Mouse (Mus musculus): ENCODE results near the gene Zfp638. TPM values are rescaled to one million over a fixed set of nuclear protein-coding genes. Genes with fewer than 3 reads are reported as not detected.

Zfp638 gene
- polyA plus RNA-seq, 1 experiment: 28.2 TPM

GRCm38 (mm10) chr6:83914183-83914719 is 47.3 kb downstream of the Zfp638 start:
- no peaks in the 10 kb centered on the region for H3K4me1 ChIP-seq (ENCODE audit: control insufficient read depth, insufficient read depth, insufficient read length, low read length)
- H3K27ac ChIP-seq (replicated peaks; ENCODE audit: low read depth, low read length): peak overlapping the region; percentile 96
- peak overlapping the region; percentile 83 for H3K4me3 ChIP-seq (ENCODE audit: insufficient read depth, low read depth, low read length)

- peak overlapping the region; percentile 83 for H3K4me3 ChIP-seq (ENCODE audit: insufficient read depth, low read depth, low read length)
- peak overlapping the region; percentile 96 for H3K27ac ChIP-seq (replicated peaks; ENCODE audit: low read depth, low read length)
- no peaks in the 10 kb centered on the region for H3K4me1 ChIP-seq (ENCODE audit: control insufficient read depth, insufficient read depth, insufficient read length, low read length)
Measured at GRCm38 (mm10) chr6:83914720-83915271, 47.9 kb downstream of the Zfp638 start.

- Histone ChIP-seq H3K27ac (replicated peaks; ENCODE audit: low read depth, low read length) (no peak overlapping the region), H3K4me1 (ENCODE audit: control insufficient read depth, insufficient read depth, insufficient read length, low read length) (no peaks in the 10 kb centered on the region; the same call in 1 of the 2 replicates), H3K4me3 (ENCODE audit: insufficient read depth, low read depth, low read length) (no peak overlapping the region)
Measured at GRCm38 (mm10) chr6:83927418-83927817, 60.5 kb downstream of the Zfp638 start.

GRCm38 (mm10) chr6:83928225-83928624 is 61.3 kb downstream of the Zfp638 start:
- peaks cover 2% of the 10 kb centered on the region; the same call in 1 of the 2 replicates for H3K4me1 ChIP-seq (ENCODE audit: control insufficient read depth, insufficient read depth, insufficient read length, low read length)
- H3K4me3 ChIP-seq (ENCODE audit: insufficient read depth, low read depth, low read length): no peak overlapping the region
- H3K27ac ChIP-seq (replicated peaks; ENCODE audit: low read depth, low read length): no peak overlapping the region

GRCm38 (mm10) chr6:83939492-83939891 is 72.6 kb downstream of the Zfp638 start:
- no peak overlapping the region for H3K27ac ChIP-seq (replicated peaks; ENCODE audit: low read depth, low read length)
- H3K4me1 ChIP-seq (ENCODE audit: control insufficient read depth, insufficient read depth, insufficient read length, low read length): no peaks in the 10 kb centered on the region
- H3K4me3 ChIP-seq (ENCODE audit: insufficient read depth, low read depth, low read length): no peak overlapping the region

GRCm38 (mm10) chr6:83942806-83943205 is 75.9 kb downstream of the Zfp638 start:
- Histone ChIP-seq H3K4me3 (ENCODE audit: insufficient read depth, low read depth, low read length) (no peak overlapping the region), H3K27ac (replicated peaks; ENCODE audit: low read depth, low read length) (no peak overlapping the region), H3K4me1 (ENCODE audit: control insufficient read depth, insufficient read depth, insufficient read length, low read length) (no peaks in the 10 kb centered on the region)

GRCm38 (mm10) chr6:83953603-83954002 is 86.7 kb downstream of the Zfp638 start:
- no peaks in the 10 kb centered on the region for H3K4me1 ChIP-seq (ENCODE audit: control insufficient read depth, insufficient read depth, insufficient read length, low read length)
- H3K27ac ChIP-seq (replicated peaks; ENCODE audit: low read depth, low read length): no peak overlapping the region
- no peak overlapping the region for H3K4me3 ChIP-seq (ENCODE audit: insufficient read depth, low read depth, low read length)

- H3K4me1 ChIP-seq (ENCODE audit: control insufficient read depth, insufficient read depth, insufficient read length, low read length): no peaks in the 10 kb centered on the region
- no peak overlapping the region for H3K4me3 ChIP-seq (ENCODE audit: insufficient read depth, low read depth, low read length)
- H3K27ac ChIP-seq (replicated peaks; ENCODE audit: low read depth, low read length): no peak overlapping the region
Measured at GRCm38 (mm10) chr6:83987642-83988041, 120.7 kb downstream of the Zfp638 start.

GRCm38 (mm10) chr6:84002716-84003115 is 135.8 kb downstream of the Zfp638 start:
- no peaks in the 10 kb centered on the region for H3K4me1 ChIP-seq (ENCODE audit: control insufficient read depth, insufficient read depth, insufficient read length, low read length)
- no peak overlapping the region for H3K27ac ChIP-seq (replicated peaks; ENCODE audit: low read depth, low read length)
- no peak overlapping the region for H3K4me3 ChIP-seq (ENCODE audit: insufficient read depth, low read depth, low read length)

GRCm38 (mm10) chr6:84004295-84004694 is 137.4 kb downstream of the Zfp638 start:
- Histone ChIP-seq H3K4me3 (ENCODE audit: insufficient read depth, low read depth, low read length) (no peak overlapping the region), H3K27ac (replicated peaks; ENCODE audit: low read depth, low read length) (no peak overlapping the region), H3K4me1 (ENCODE audit: control insufficient read depth, insufficient read depth, insufficient read length, low read length) (no peaks in the 10 kb centered on the region)

- peaks cover 3% of the 10 kb centered on the region; the same call in 1 of the 2 replicates for H3K4me1 ChIP-seq (ENCODE audit: control insufficient read depth, insufficient read depth, insufficient read length, low read length)
- H3K4me3 ChIP-seq (ENCODE audit: insufficient read depth, low read depth, low read length): peak within 1 kb of the TSS; percentile 51
- no peak within 1 kb of the TSS for H3K27ac ChIP-seq (replicated peaks; ENCODE audit: low read depth, low read length)
Measured at GRCm38 (mm10) chr6:84008363-84009171, 141.7 kb downstream of the Zfp638 start, which contains the start of gene Dysf. Gene Dysf (plus strand): TSS chr6:84008590.

GRCm38 (mm10) chr6:84009172-84009872 is 142.4 kb downstream of the Zfp638 start:
- H3K27ac ChIP-seq (replicated peaks; ENCODE audit: low read depth, low read length): no peak overlapping the region
- peak overlapping the region; percentile 51 for H3K4me3 ChIP-seq (ENCODE audit: insufficient read depth, low read depth, low read length)
- peaks cover 3% of the 10 kb centered on the region; the same call in 1 of the 2 replicates for H3K4me1 ChIP-seq (ENCODE audit: control insufficient read depth, insufficient read depth, insufficient read length, low read length)

- Histone ChIP-seq H3K4me1 (ENCODE audit: control insufficient read depth, insufficient read depth, insufficient read length, low read length) (peaks cover 3% of the 10 kb centered on the region; the same call in 1 of the 2 replicates), H3K27ac (replicated peaks; ENCODE audit: low read depth, low read length) (no peak overlapping the region), H3K4me3 (ENCODE audit: insufficient read depth, low read depth, low read length) (peak overlapping the region; percentile 3; the same call in 1 of the 2 replicates)
Measured at GRCm38 (mm10) chr6:84009915-84010302, 143.0 kb downstream of the Zfp638 start.

GRCm38 (mm10) chr6:84010303-84011225 is 143.7 kb downstream of the Zfp638 start:
- H3K27ac ChIP-seq (replicated peaks; ENCODE audit: low read depth, low read length): peak overlapping the region; percentile 80
- H3K4me1 ChIP-seq (ENCODE audit: control insufficient read depth, insufficient read depth, insufficient read length, low read length): peaks cover 6% of the 10 kb centered on the region
- no peak overlapping the region for H3K4me3 ChIP-seq (ENCODE audit: insufficient read depth, low read depth, low read length)
